Mouse (Mus musculus): Measurements from ENCODE around the gene Vwa5b1. TPM values are rescaled to one million over a fixed set of nuclear protein-coding genes. Genes with fewer than 3 reads are reported as not detected.

Vwa5b1 gene
- polyA plus RNA-seq, 1 experiment from 2014 or later: 0.07 TPM

DNA sequence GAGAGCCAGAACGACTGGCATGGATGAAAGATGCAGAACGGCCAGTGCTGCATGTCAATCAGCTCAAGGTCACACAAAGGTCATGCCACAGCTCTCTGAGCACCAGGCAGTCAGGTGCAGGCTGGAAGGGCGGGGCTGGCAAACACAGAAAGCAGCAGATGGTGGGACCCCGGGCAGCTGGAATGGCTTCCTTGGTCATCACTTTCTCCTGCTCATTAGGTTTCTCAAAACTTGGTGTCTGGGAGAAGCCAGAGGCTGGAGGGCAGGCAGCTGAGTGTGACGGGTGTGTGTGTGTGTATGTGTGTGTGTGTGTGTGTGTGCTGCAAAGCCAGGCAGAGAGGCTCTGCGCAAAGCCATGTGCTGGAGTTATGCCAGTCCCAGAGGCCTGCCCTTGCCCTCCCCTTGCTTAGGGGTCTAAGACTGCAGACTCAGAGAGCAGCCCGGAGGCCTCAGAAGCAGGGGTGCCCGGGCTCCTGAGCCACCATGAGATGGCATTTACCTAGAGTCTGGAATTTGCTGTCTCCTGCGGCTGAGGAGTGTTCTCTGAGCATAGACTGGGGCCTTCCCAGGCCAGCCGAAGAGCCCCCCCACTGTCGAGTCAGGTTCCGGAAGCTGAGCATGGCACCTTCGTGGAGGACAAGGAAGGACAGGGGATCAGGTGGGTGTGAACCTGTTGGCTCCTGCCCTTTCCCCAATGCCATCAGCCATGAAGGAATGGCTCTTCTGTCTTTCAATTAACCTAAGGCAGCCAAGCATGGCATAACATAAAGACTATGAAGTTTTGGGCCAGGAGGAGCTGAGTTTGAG is 60.7 kb downstream of the Vwa5b1 start:
- 58% methylated on average over 13 of the region's 13 CpGs for WGBS
- no peak for ATAC-seq (ENCODE audit: borderline replicate concordance, extremely low read depth, low FRiP score, low TSS enrichment)

DNA sequence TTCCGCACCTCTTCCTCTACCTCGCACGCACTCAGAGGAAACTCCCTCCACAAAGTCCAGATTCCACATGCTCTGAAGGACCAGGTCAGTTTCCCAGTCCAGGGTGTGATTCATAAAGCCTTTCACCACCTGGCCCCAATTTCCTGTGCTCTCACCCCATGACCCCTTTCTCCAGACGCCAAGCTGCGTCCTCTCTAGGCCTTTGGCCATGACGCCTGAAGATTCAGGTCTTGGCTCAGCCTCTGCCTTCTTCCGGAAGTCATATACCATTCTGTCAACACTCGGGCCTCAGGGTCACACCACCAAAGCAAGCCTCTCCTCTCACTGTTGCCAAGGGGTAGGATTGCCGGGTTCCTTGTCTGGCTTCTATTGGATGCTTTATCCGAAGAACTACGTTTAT is 65.8 kb downstream of the Vwa5b1 start:
- H3K27me3 ChIP-seq: no peaks in the 10 kb centered on the region
- no peak overlapping the region for H3K4me3 ChIP-seq
- no peak overlapping the region for H3K4me2 ChIP-seq
- peak; percentile 77 for ATAC-seq (ENCODE audit: borderline replicate concordance, extremely low read depth, low FRiP score, low TSS enrichment)
- H3K27ac ChIP-seq: no peak overlapping the region
- no peak overlapping the region for H3K9ac ChIP-seq
- peaks cover 10% of the 10 kb centered on the region for H3K4me1 ChIP-seq
- H3K36me3 ChIP-seq: no peaks in the 10 kb centered on the region
- H3K9me3 ChIP-seq: no peaks in the 10 kb centered on the region
- WGBS: 29% methylated on average over 11 of the region's 11 CpGs

More for the DNA sequence above, 60.7 kb downstream of the Vwa5b1 start:
- Histone ChIP-seq H3K4me3 (no peak overlapping the region), H3K27me3 (no peaks in the 10 kb centered on the region), H3K27ac (no peak overlapping the region), H3K4me2 (no peak overlapping the region), H3K4me1 (peaks cover 8% of the 10 kb centered on the region), H3K9ac (no peak overlapping the region), H3K36me3 (no peaks in the 10 kb centered on the region), H3K9me3 (no peaks in the 10 kb centered on the region)

- Histone ChIP-seq H3K9me3 (no peaks in the 10 kb centered on the region), H3K9ac (no peak overlapping the region), H3K4me3 (no peak overlapping the region), H3K36me3 (no peaks in the 10 kb centered on the region), H3K4me1 (peaks cover 10% of the 10 kb centered on the region), H3K4me2 (no peak overlapping the region), H3K27ac (no peak overlapping the region), H3K27me3 (no peaks in the 10 kb centered on the region)
- ATAC-seq (ENCODE audit: borderline replicate concordance, extremely low read depth, low FRiP score, low TSS enrichment): no peak
- 68% methylated on average over 2 of the region's 2 CpGs for WGBS
These were observed 67.4 kb downstream of the Vwa5b1 start for GRCm38 (mm10) chr4:138568275-138568674.

DNA sequence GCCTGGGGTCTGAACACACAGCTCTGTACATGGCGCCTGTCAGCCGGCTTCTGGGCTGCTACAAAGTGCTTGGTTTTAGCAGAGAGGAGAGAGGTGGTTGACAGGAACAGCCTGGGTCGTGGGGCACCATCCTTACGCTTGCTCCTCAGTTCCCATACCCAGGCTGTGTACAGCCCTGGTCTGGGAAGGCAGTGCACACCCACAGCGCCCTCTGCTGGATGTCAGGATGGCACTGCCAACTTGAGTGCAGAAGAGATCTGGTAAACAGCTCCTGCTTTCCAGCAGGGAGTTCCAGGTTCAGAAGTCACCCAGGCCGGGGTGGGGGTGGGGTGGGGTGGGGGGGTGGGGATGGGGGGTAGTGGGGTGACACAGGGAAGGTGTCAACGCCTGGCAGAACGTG is 73.7 kb downstream of the Vwa5b1 start:
- no peak overlapping the region for H3K4me3 ChIP-seq

GRCm38 (mm10) chr4:138555531-138555930 is 80.2 kb downstream of the Vwa5b1 start:
- Histone ChIP-seq H3K4me2 (peak overlapping the region; percentile 49), H3K9me3 (no peaks in the 10 kb centered on the region), H3K9ac (no peak overlapping the region), H3K27me3 (peaks cover 42% of the 10 kb centered on the region), H3K4me3 (peak overlapping the region; percentile 18), H3K4me1 (peaks cover 16% of the 10 kb centered on the region), H3K27ac (no peak overlapping the region), H3K36me3 (no peaks in the 10 kb centered on the region)
- 3% methylated on average over 19 of the region's 19 CpGs for WGBS
- ATAC-seq (ENCODE audit: borderline replicate concordance, extremely low read depth, low FRiP score, low TSS enrichment): peak; percentile 43; the same call in 1 of the 2 replicates

More for the DNA sequence above, 73.7 kb downstream of the Vwa5b1 start:
- Histone ChIP-seq H3K9ac (no peak overlapping the region), H3K36me3 (no peaks in the 10 kb centered on the region), H3K4me2 (no peak overlapping the region), H3K27ac (no peak overlapping the region), H3K4me1 (no peaks in the 10 kb centered on the region), H3K27me3 (peaks cover 10% of the 10 kb centered on the region), H3K9me3 (no peaks in the 10 kb centered on the region)
- WGBS: 4% methylated on average over 8 of the region's 8 CpGs
- peak; percentile 52; the same call in 1 of the 2 replicates for ATAC-seq (ENCODE audit: borderline replicate concordance, extremely low read depth, low FRiP score, low TSS enrichment)

DNA sequence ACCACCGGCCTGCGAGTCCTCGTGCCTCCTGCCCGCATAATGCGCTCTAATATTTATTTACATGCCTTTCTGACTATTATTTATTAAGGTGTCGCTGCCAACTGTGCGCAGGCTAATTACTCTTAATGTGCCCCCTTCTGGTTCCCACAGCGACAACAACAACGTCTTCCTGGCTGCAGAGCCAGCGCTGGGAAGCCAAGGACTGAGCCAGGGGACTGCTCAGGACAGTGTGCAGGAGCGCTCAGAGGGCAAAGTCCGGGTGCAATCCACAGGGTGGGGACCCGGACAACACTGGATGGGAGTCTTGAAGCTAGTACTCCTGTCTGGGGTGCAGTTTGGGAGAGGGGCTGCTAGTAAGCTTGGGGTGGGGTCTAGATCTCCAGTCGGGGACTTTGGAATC is 80.8 kb downstream of the Vwa5b1 start:
- Histone ChIP-seq H3K9me3 (no peaks in the 10 kb centered on the region), H3K27ac (no peak overlapping the region), H3K4me1 (peaks cover 16% of the 10 kb centered on the region), H3K9ac (no peak overlapping the region), H3K4me3 (no peak overlapping the region), H3K27me3 (peaks cover 42% of the 10 kb centered on the region), H3K36me3 (no peaks in the 10 kb centered on the region), H3K4me2 (peak overlapping the region; percentile 49)
- 4% methylated on average over 14 of the region's 14 CpGs for WGBS
- ATAC-seq (ENCODE audit: borderline replicate concordance, extremely low read depth, low FRiP score, low TSS enrichment): no peak

DNA sequence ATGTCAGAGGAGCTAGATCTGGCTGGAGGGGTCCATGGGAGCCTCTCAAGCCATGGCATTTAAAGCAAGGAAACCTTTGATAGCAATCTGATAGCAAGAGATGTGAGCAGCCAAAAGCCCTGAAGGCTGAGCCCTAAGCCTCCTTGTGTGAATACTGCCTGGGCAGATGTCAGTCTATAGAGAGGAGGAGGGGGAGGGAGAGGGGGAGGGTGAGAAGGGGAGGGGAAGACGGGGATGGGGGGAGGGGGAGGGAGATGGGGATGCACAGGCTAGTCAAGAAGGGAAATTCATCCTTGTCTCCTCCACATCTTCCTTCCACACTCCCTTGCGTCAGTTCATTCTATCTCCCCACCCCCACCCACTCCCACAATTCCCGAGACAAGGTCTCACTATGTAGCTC is 81.4 kb downstream of the Vwa5b1 start:
- Histone ChIP-seq H3K4me1 (peaks cover 16% of the 10 kb centered on the region), H3K27me3 (peaks cover 42% of the 10 kb centered on the region), H3K27ac (no peak overlapping the region), H3K9me3 (no peaks in the 10 kb centered on the region), H3K4me2 (no peak overlapping the region), H3K36me3 (no peaks in the 10 kb centered on the region), H3K9ac (no peak overlapping the region), H3K4me3 (no peak overlapping the region)
- ATAC-seq (ENCODE audit: borderline replicate concordance, extremely low read depth, low FRiP score, low TSS enrichment): no peak
- WGBS: 7% methylated on average over 3 of the region's 3 CpGs

- H3K4me2 ChIP-seq: no peak overlapping the region
- peaks cover 41% of the 10 kb centered on the region for H3K27me3 ChIP-seq
- no peaks in the 10 kb centered on the region for H3K9me3 ChIP-seq
- peaks cover 16% of the 10 kb centered on the region for H3K4me1 ChIP-seq
- ATAC-seq (ENCODE audit: borderline replicate concordance, extremely low read depth, low FRiP score, low TSS enrichment): no peak
- no peak overlapping the region for H3K4me3 ChIP-seq
- WGBS: 60% methylated on average over 8 of the region's 8 CpGs
- H3K27ac ChIP-seq: no peak overlapping the region
- H3K9ac ChIP-seq: no peak overlapping the region
- no peaks in the 10 kb centered on the region for H3K36me3 ChIP-seq
These were observed 82.2 kb downstream of the Vwa5b1 start for GRCm38 (mm10) chr4:138553516-138553933.

DNA sequence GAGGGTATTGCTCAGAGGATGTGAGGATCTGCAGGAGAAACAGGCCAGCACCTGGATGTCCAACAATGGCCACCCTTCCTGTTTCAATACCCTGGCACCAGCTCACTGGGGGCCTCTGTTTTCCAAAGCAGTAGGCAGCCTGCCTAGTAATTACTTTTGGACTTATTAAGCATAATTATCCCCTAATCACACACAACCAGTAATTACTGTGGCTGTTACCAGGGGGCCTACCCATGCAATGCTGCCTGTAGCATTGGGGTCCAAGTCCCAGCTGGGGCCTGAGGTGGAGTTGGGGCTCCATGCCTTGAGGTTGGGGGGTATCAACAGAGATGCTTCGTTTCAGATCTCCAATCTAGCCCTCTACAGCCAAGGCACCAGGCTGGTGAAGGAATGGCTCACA is 82.6 kb downstream of the Vwa5b1 start:
- H3K9me3 ChIP-seq: no peaks in the 10 kb centered on the region
- no peak for ATAC-seq (ENCODE audit: borderline replicate concordance, extremely low read depth, low FRiP score, low TSS enrichment)
- no peaks in the 10 kb centered on the region for H3K36me3 ChIP-seq
- no peak overlapping the region for H3K9ac ChIP-seq
- H3K27ac ChIP-seq: no peak overlapping the region
- WGBS: 50% methylated on average over 1 of the region's 1 CpGs
- H3K4me2 ChIP-seq: no peak overlapping the region
- peaks cover 16% of the 10 kb centered on the region for H3K4me1 ChIP-seq
- H3K27me3 ChIP-seq: peaks cover 41% of the 10 kb centered on the region
- no peak overlapping the region for H3K4me3 ChIP-seq

GRCm38 (mm10) chr4:138551601-138552000 is 84.1 kb downstream of the Vwa5b1 start:
- Histone ChIP-seq H3K9ac (no peak overlapping the region), H3K27ac (no peak overlapping the region), H3K4me1 (peaks cover 16% of the 10 kb centered on the region), H3K4me3 (no peak overlapping the region), H3K4me2 (no peak overlapping the region), H3K36me3 (no peaks in the 10 kb centered on the region), H3K27me3 (peaks cover 51% of the 10 kb centered on the region), H3K9me3 (no peaks in the 10 kb centered on the region)
- WGBS: 80% methylated on average over 5 of the region's 5 CpGs
- no peak for ATAC-seq (ENCODE audit: borderline replicate concordance, extremely low read depth, low FRiP score, low TSS enrichment)

- 48% methylated on average over 5 of the region's 5 CpGs for WGBS
- no peak overlapping the region for H3K4me3 ChIP-seq
- no peaks in the 10 kb centered on the region for H3K36me3 ChIP-seq
- no peak overlapping the region for H3K27ac ChIP-seq
- peaks cover 45% of the 10 kb centered on the region for H3K27me3 ChIP-seq
- H3K4me2 ChIP-seq: no peak overlapping the region
- peaks cover 15% of the 10 kb centered on the region for H3K4me1 ChIP-seq
- ATAC-seq (ENCODE audit: borderline replicate concordance, extremely low read depth, low FRiP score, low TSS enrichment): no peak
- no peak overlapping the region for H3K9ac ChIP-seq
- H3K9me3 ChIP-seq: no peaks in the 10 kb centered on the region
These were observed 85.1 kb downstream of the Vwa5b1 start for GRCm38 (mm10) chr4:138550557-138550956.

DNA sequence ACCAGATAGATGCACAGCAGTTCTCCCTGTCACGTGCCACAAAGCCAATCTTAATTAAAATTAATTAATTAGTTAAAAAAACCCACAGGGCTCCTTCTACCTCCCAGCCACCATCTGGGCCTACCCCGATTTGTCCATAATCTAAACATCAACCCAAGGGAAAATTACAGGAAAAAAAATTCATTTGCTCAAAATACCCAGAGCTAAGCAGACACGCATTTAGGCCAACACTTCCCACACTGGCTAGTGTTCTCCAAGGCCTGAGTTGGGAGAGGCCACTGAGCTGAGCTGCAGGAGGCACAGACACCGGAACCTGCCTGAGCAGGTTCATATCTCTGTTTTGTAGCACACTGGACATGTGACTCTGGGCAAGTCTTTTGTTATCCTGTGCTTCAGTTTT is 86.7 kb downstream of the Vwa5b1 start:
- H3K27me3 ChIP-seq: peaks cover 29% of the 10 kb centered on the region
- peaks cover 8% of the 10 kb centered on the region; the same call in 1 of the 2 replicates for H3K4me1 ChIP-seq
- no peak for ATAC-seq (ENCODE audit: borderline replicate concordance, extremely low read depth, low FRiP score, low TSS enrichment)

More for the DNA sequence above, 86.7 kb downstream of the Vwa5b1 start:
- no peak overlapping the region for H3K4me2 ChIP-seq
- WGBS: 73% methylated on average over 4 of the region's 4 CpGs
- no peaks in the 10 kb centered on the region for H3K36me3 ChIP-seq
- no peak overlapping the region for H3K9ac ChIP-seq
- H3K9me3 ChIP-seq: no peaks in the 10 kb centered on the region
- H3K27ac ChIP-seq: no peak overlapping the region
- no peak overlapping the region for H3K4me3 ChIP-seq

All from lung, embryonic 15.5 days (tissue).